Mouse (Mus musculus): ENCODE measurements around the gene D10Wsu102e. TPM values are rescaled to one million over a fixed set of nuclear protein-coding genes. Genes with fewer than 3 reads are reported as not detected.
A peak's percentile ranks its signal among the peaks of the same experiment; 100 is the strongest.

The D10Wsu102e gene
- polyA plus RNA-seq, 1 experiment from 2014 or later, result 0.81 TPM

GRCm38 (mm10) chr10:83328791-83329190 lies 31.2 kb upstream of the D10Wsu102e start:
- Histone ChIP-seq H3K9ac (replicated peaks; ENCODE audit: low read length) (no peak overlapping the region), H3K9me3 (ENCODE audit: low read length) (no peaks in the 10 kb centered on the region), H3K4me3 (ENCODE audit: low read length) (no peak overlapping the region), H3K4me1 (ENCODE audit: insufficient read depth, low read length) (no peaks in the 10 kb centered on the region), H3K36me3 (ENCODE audit: insufficient read depth, low read length) (no peaks in the 10 kb centered on the region), H3K4me2 (replicated peaks; ENCODE audit: low read depth, low read length) (no peak overlapping the region), H3K27ac (ENCODE audit: low read length) (no peak overlapping the region), H3K27me3 (ENCODE audit: insufficient read depth, low read length) (peaks cover 3% of the 10 kb centered on the region; the same call in 1 of the 2 replicates)
- 70% methylated on average over 5 of the region's 5 CpGs for WGBS
- ATAC-seq (ENCODE audit: low FRiP score, low TSS enrichment), result no peak

- Histone ChIP-seq H3K27ac (ENCODE audit: low read length) (no peak overlapping the region), H3K9me3 (ENCODE audit: low read length) (no peaks in the 10 kb centered on the region), H3K4me1 (ENCODE audit: insufficient read depth, low read length) (no peaks in the 10 kb centered on the region), H3K9ac (replicated peaks; ENCODE audit: low read length) (no peak overlapping the region), H3K4me2 (replicated peaks; ENCODE audit: low read depth, low read length) (no peak overlapping the region), H3K4me3 (ENCODE audit: low read length) (no peak overlapping the region), H3K27me3 (ENCODE audit: insufficient read depth, low read length) (peaks cover 19% of the 10 kb centered on the region; the same call in 1 of the 2 replicates), H3K36me3 (ENCODE audit: insufficient read depth, low read length) (no peaks in the 10 kb centered on the region)
- 81% methylated on average over 6 of the region's 6 CpGs for WGBS
- no peak for ATAC-seq (ENCODE audit: low FRiP score, low TSS enrichment)
These were observed 29.7 kb upstream of the D10Wsu102e start for GRCm38 (mm10) chr10:83330336-83330735.

- no peak for ATAC-seq (ENCODE audit: low FRiP score, low TSS enrichment)
- 93% methylated on average over 5 of the region's 5 CpGs for WGBS
- no peaks in the 10 kb centered on the region for H3K9me3 ChIP-seq (ENCODE audit: low read length)
These were observed 28.2 kb upstream of the D10Wsu102e start for GRCm38 (mm10) chr10:83331811-83332210.

GRCm38 (mm10) chr10:83332581-83332980 lies 27.4 kb upstream of the D10Wsu102e start:
- Histone ChIP-seq H3K4me2 (replicated peaks; ENCODE audit: low read depth, low read length) (no peak overlapping the region), H3K4me3 (ENCODE audit: low read length) (no peak overlapping the region), H3K9me3 (ENCODE audit: low read length) (no peaks in the 10 kb centered on the region), H3K9ac (replicated peaks; ENCODE audit: low read length) (no peak overlapping the region), H3K4me1 (ENCODE audit: insufficient read depth, low read length) (peaks cover 4% of the 10 kb centered on the region; the same call in 1 of the 2 replicates), H3K27me3 (ENCODE audit: insufficient read depth, low read length) (peaks cover 38% of the 10 kb centered on the region), H3K27ac (ENCODE audit: low read length) (no peak overlapping the region), H3K36me3 (ENCODE audit: insufficient read depth, low read length) (no peaks in the 10 kb centered on the region)
- WGBS, result 83% methylated on average over 11 of the region's 11 CpGs
- no peak for ATAC-seq (ENCODE audit: low FRiP score, low TSS enrichment)

More at GRCm38 (mm10) chr10:83331811-83332210, 28.2 kb upstream of the D10Wsu102e start:
- no peak overlapping the region for H3K27ac ChIP-seq (ENCODE audit: low read length)
- H3K4me1 ChIP-seq (ENCODE audit: insufficient read depth, low read length), result peaks cover under 1% of the 10 kb centered on the region; the same call in 1 of the 2 replicates
- H3K9ac ChIP-seq (replicated peaks; ENCODE audit: low read length), result no peak overlapping the region
- no peaks in the 10 kb centered on the region for H3K36me3 ChIP-seq (ENCODE audit: insufficient read depth, low read length)
- peaks cover 31% of the 10 kb centered on the region for H3K27me3 ChIP-seq (ENCODE audit: insufficient read depth, low read length)
- H3K4me2 ChIP-seq (replicated peaks; ENCODE audit: low read depth, low read length), result no peak overlapping the region
- no peak overlapping the region for H3K4me3 ChIP-seq (ENCODE audit: low read length)

GRCm38 (mm10) chr10:83336336-83336735 lies 23.7 kb upstream of the D10Wsu102e start:
- Histone ChIP-seq H3K9ac (replicated peaks; ENCODE audit: low read length) (no peak overlapping the region), H3K27ac (ENCODE audit: low read length) (no peak overlapping the region), H3K27me3 (ENCODE audit: insufficient read depth, low read length) (peaks cover 56% of the 10 kb centered on the region), H3K4me3 (ENCODE audit: low read length) (no peak overlapping the region), H3K36me3 (ENCODE audit: insufficient read depth, low read length) (no peaks in the 10 kb centered on the region), H3K4me1 (ENCODE audit: insufficient read depth, low read length) (peaks cover 4% of the 10 kb centered on the region; the same call in 1 of the 2 replicates), H3K4me2 (replicated peaks; ENCODE audit: low read depth, low read length) (no peak overlapping the region), H3K9me3 (ENCODE audit: low read length) (no peaks in the 10 kb centered on the region)
- ATAC-seq (ENCODE audit: low FRiP score, low TSS enrichment), result no peak
- 31% methylated on average over 7 of the region's 7 CpGs for WGBS

- WGBS, result under 1% methylated on average over 74 of the region's 102 CpGs
- Histone ChIP-seq H3K4me3 (ENCODE audit: low read length) (peak within 1 kb of the TSS; percentile 57), H3K4me1 (ENCODE audit: insufficient read depth, low read length) (peaks cover 4% of the 10 kb centered on the region; the same call in 1 of the 2 replicates), H3K4me2 (replicated peaks; ENCODE audit: low read depth, low read length) (peak within 1 kb of the TSS; percentile 96), H3K9ac (replicated peaks; ENCODE audit: low read length) (peak within 1 kb of the TSS; percentile 61), H3K9me3 (ENCODE audit: low read length) (no peaks in the 10 kb centered on the region), H3K27me3 (ENCODE audit: insufficient read depth, low read length) (peaks cover 56% of the 10 kb centered on the region), H3K27ac (ENCODE audit: low read length) (no peak within 1 kb of the TSS), H3K36me3 (ENCODE audit: insufficient read depth, low read length) (no peaks in the 10 kb centered on the region)
- peak; percentile 79 for ATAC-seq (ENCODE audit: low FRiP score, low TSS enrichment)
These were observed 22.7 kb upstream of the D10Wsu102e start, which contains the start of gene Slc41a2 for GRCm38 (mm10) chr10:83337159-83337951. Gene Slc41a2, minus strand, starts transcription at chr10:83337882.

- H3K9ac ChIP-seq (replicated peaks; ENCODE audit: low read length), result peak overlapping the region; percentile 61; the same call in 1 of the 2 replicates
- H3K27me3 ChIP-seq (ENCODE audit: insufficient read depth, low read length), result peaks cover 56% of the 10 kb centered on the region
- peaks cover 4% of the 10 kb centered on the region; the same call in 1 of the 2 replicates for H3K4me1 ChIP-seq (ENCODE audit: insufficient read depth, low read length)
- no peak for ATAC-seq (ENCODE audit: low FRiP score, low TSS enrichment)
- no peaks in the 10 kb centered on the region for H3K36me3 ChIP-seq (ENCODE audit: insufficient read depth, low read length)
- H3K4me2 ChIP-seq (replicated peaks; ENCODE audit: low read depth, low read length), result peak overlapping the region; percentile 96
- peak overlapping the region; percentile 57 for H3K4me3 ChIP-seq (ENCODE audit: low read length)
- H3K9me3 ChIP-seq (ENCODE audit: low read length), result no peaks in the 10 kb centered on the region
- 42% methylated on average over 7 of the region's 9 CpGs for WGBS
- H3K27ac ChIP-seq (ENCODE audit: low read length), result no peak overlapping the region
These were observed 21.9 kb upstream of the D10Wsu102e start for GRCm38 (mm10) chr10:83337971-83338598.

GRCm38 (mm10) chr10:83341226-83341625 lies 18.8 kb upstream of the D10Wsu102e start:
- Histone ChIP-seq H3K4me1 (ENCODE audit: insufficient read depth, low read length) (peaks cover 4% of the 10 kb centered on the region; the same call in 1 of the 2 replicates), H3K9me3 (ENCODE audit: low read length) (no peaks in the 10 kb centered on the region), H3K27ac (ENCODE audit: low read length) (no peak overlapping the region), H3K27me3 (ENCODE audit: insufficient read depth, low read length) (peaks cover 29% of the 10 kb centered on the region), H3K4me3 (ENCODE audit: low read length) (no peak overlapping the region), H3K36me3 (ENCODE audit: insufficient read depth, low read length) (no peaks in the 10 kb centered on the region), H3K9ac (replicated peaks; ENCODE audit: low read length) (no peak overlapping the region), H3K4me2 (replicated peaks; ENCODE audit: low read depth, low read length) (no peak overlapping the region)
- ATAC-seq (ENCODE audit: low FRiP score, low TSS enrichment), result peak; percentile 39; the same call in 1 of the 2 replicates
- 31% methylated on average over 2 of the region's 2 CpGs for WGBS

- 91% methylated on average over 5 of the region's 5 CpGs for WGBS
- Histone ChIP-seq H3K4me3 (ENCODE audit: low read length) (no peak overlapping the region), H3K36me3 (ENCODE audit: insufficient read depth, low read length) (no peaks in the 10 kb centered on the region), H3K9ac (replicated peaks; ENCODE audit: low read length) (no peak overlapping the region), H3K4me2 (replicated peaks; ENCODE audit: low read depth, low read length) (no peak overlapping the region), H3K27me3 (ENCODE audit: insufficient read depth, low read length) (peaks cover 14% of the 10 kb centered on the region; the same call in 1 of the 2 replicates), H3K9me3 (ENCODE audit: low read length) (no peaks in the 10 kb centered on the region), H3K4me1 (ENCODE audit: insufficient read depth, low read length) (no peaks in the 10 kb centered on the region), H3K27ac (ENCODE audit: low read length) (no peak overlapping the region)
- ATAC-seq (ENCODE audit: low FRiP score, low TSS enrichment), result no peak
These were observed 16.9 kb upstream of the D10Wsu102e start for GRCm38 (mm10) chr10:83343171-83343570.

All from kidney, embryonic 16.5 days (tissue).